Mouse (Mus musculus): ENCODE measurements around the gene Pfdn2. TPM values are rescaled to one million over a fixed set of nuclear protein-coding genes. Genes with fewer than 3 reads are reported as not detected.

The Pfdn2 gene
- total and polyA plus RNA-seq, 2 experiments from 2014 or later, result 13.1 to 140 TPM

- H3K36me3 ChIP-seq (ENCODE audit: insufficient read depth, low read length), result peaks cover 3% of the 10 kb centered on the region; the same call in 1 of the 2 replicates
- peak overlapping the region; percentile 64 for H3K9ac ChIP-seq (replicated peaks; ENCODE audit: low read length)
- H3K27me3 ChIP-seq (ENCODE audit: insufficient read depth, low read length), result no peaks in the 10 kb centered on the region
- H3K9me3 ChIP-seq (ENCODE audit: low read length), result no peaks in the 10 kb centered on the region
- peak overlapping the region; percentile 80 for H3K27ac ChIP-seq
- TF ChIP-seq CTCF (IDR thresholded peaks at IDR 0.05; ENCODE audit: low read depth), result peak; percentile 90
- WGBS, result 31% methylated on average over 16 of the region's 16 CpGs
- ATAC-seq (peak; percentile 59; the same call in 1 of the 2 replicates), DNase-seq (ENCODE audit: low spot score) (peak; percentile 88)
- H3K4me1 ChIP-seq (ENCODE audit: insufficient read depth, low read length), result no peaks in the 10 kb centered on the region
- H3K4me3 ChIP-seq (ENCODE audit: low read length), result peak overlapping the region; percentile 55
- H3K4me2 ChIP-seq (ENCODE audit: low read depth, low read length), result peak overlapping the region; percentile 86
These were observed 15.9 kb downstream of the Pfdn2 start for GRCm38 (mm10) chr1:171361106-171362103.

GRCm38 (mm10) chr1:171365934-171366333, 20.5 kb downstream of the Pfdn2 start:
- Histone ChIP-seq H3K4me1 (ENCODE audit: insufficient read depth, low read length) (no peaks in the 10 kb centered on the region), H3K9me3 (ENCODE audit: low read length) (no peaks in the 10 kb centered on the region), H3K27me3 (ENCODE audit: insufficient read depth, low read length) (no peaks in the 10 kb centered on the region), H3K4me3 (ENCODE audit: low read length) (no peak overlapping the region), H3K36me3 (ENCODE audit: insufficient read depth, low read length) (no peaks in the 10 kb centered on the region), H3K4me2 (ENCODE audit: low read depth, low read length) (no peak overlapping the region), H3K9ac (replicated peaks; ENCODE audit: low read length) (no peak overlapping the region), H3K27ac (no peak overlapping the region)
- TF ChIP-seq CTCF (IDR thresholded peaks at IDR 0.05; ENCODE audit: low read depth), result no peak
- ATAC-seq (no peak), DNase-seq (ENCODE audit: low spot score) (no peak)
- 55% methylated on average over 7 of the region's 7 CpGs for WGBS

GRCm38 (mm10) chr1:171369845-171370556, 24.5 kb downstream of the Pfdn2 start, which contains the start of gene Nectin4:
Gene Nectin4, plus strand, starts transcription at chr1:171370099.
- H3K9me3 ChIP-seq (ENCODE audit: low read length), result no peaks in the 10 kb centered on the region
- WGBS, result 46% methylated on average over 19 of the region's 20 CpGs
- no peak within 1 kb of the TSS for H3K9ac ChIP-seq (replicated peaks; ENCODE audit: low read length)
- no peaks in the 10 kb centered on the region for H3K36me3 ChIP-seq (ENCODE audit: insufficient read depth, low read length)
- H3K4me3 ChIP-seq (ENCODE audit: low read length), result no peak within 1 kb of the TSS
- DNase-seq (ENCODE audit: low spot score), result no peak
- TF ChIP-seq CTCF (IDR thresholded peaks at IDR 0.05; ENCODE audit: low read depth), result no peak
- H3K27ac ChIP-seq, result no peak within 1 kb of the TSS
- no peak within 1 kb of the TSS for H3K4me2 ChIP-seq (ENCODE audit: low read depth, low read length)
- ATAC-seq, result no peak
- H3K4me1 ChIP-seq (ENCODE audit: insufficient read depth, low read length), result no peaks in the 10 kb centered on the region
- no peaks in the 10 kb centered on the region for H3K27me3 ChIP-seq (ENCODE audit: insufficient read depth, low read length)

GRCm38 (mm10) chr1:171372880-171373279, 27.4 kb downstream of the Pfdn2 start:
- Histone ChIP-seq H3K36me3 (ENCODE audit: insufficient read depth, low read length) (no peaks in the 10 kb centered on the region), H3K9ac (replicated peaks; ENCODE audit: low read length) (no peak overlapping the region), H3K27ac (no peak overlapping the region), H3K4me3 (ENCODE audit: low read length) (no peak overlapping the region), H3K4me1 (ENCODE audit: insufficient read depth, low read length) (no peaks in the 10 kb centered on the region), H3K4me2 (ENCODE audit: low read depth, low read length) (no peak overlapping the region), H3K9me3 (ENCODE audit: low read length) (no peaks in the 10 kb centered on the region), H3K27me3 (ENCODE audit: insufficient read depth, low read length) (no peaks in the 10 kb centered on the region)
- 67% methylated on average over 3 of the region's 3 CpGs for WGBS
- no peak for DNase-seq (ENCODE audit: low spot score)
- no peak for ATAC-seq
- TF ChIP-seq CTCF (IDR thresholded peaks at IDR 0.05; ENCODE audit: low read depth), result no peak

- no peaks in the 10 kb centered on the region for H3K27me3 ChIP-seq (ENCODE audit: insufficient read depth, low read length)
- TF ChIP-seq CTCF (IDR thresholded peaks at IDR 0.05; ENCODE audit: low read depth), result no peak
- no peaks in the 10 kb centered on the region for H3K4me1 ChIP-seq (ENCODE audit: insufficient read depth, low read length)
- no peak overlapping the region for H3K9ac ChIP-seq (replicated peaks; ENCODE audit: low read length)
- H3K36me3 ChIP-seq (ENCODE audit: insufficient read depth, low read length), result no peaks in the 10 kb centered on the region
- ATAC-seq, result no peak
- H3K4me3 ChIP-seq (ENCODE audit: low read length), result no peak overlapping the region
- H3K4me2 ChIP-seq (ENCODE audit: low read depth, low read length), result no peak overlapping the region
- DNase-seq (ENCODE audit: low spot score), result no peak
- 10% methylated on average over 4 of the region's 4 CpGs for WGBS
- no peaks in the 10 kb centered on the region for H3K9me3 ChIP-seq (ENCODE audit: low read length)
- H3K27ac ChIP-seq, result no peak overlapping the region
These were observed 28.5 kb downstream of the Pfdn2 start for GRCm38 (mm10) chr1:171373946-171374345.

- no peak overlapping the region for H3K9ac ChIP-seq (replicated peaks; ENCODE audit: low read length)
- TF ChIP-seq CTCF (IDR thresholded peaks at IDR 0.05; ENCODE audit: low read depth), result no peak
- WGBS, result 59% methylated on average over 9 of the region's 9 CpGs
- H3K4me1 ChIP-seq (ENCODE audit: insufficient read depth, low read length), result peaks cover 7% of the 10 kb centered on the region; the same call in 1 of the 2 replicates
- no peak for DNase-seq (ENCODE audit: low spot score)
- no peak overlapping the region for H3K4me3 ChIP-seq (ENCODE audit: low read length)
- no peak for ATAC-seq
- H3K9me3 ChIP-seq (ENCODE audit: low read length), result no peaks in the 10 kb centered on the region
- H3K27me3 ChIP-seq (ENCODE audit: insufficient read depth, low read length), result no peaks in the 10 kb centered on the region
- H3K4me2 ChIP-seq (ENCODE audit: low read depth, low read length), result no peak overlapping the region
- no peaks in the 10 kb centered on the region for H3K36me3 ChIP-seq (ENCODE audit: insufficient read depth, low read length)
- H3K27ac ChIP-seq, result no peak overlapping the region
These were observed 30.2 kb downstream of the Pfdn2 start for GRCm38 (mm10) chr1:171375646-171376097.

All from hindbrain, postnatal 0 days (tissue).